Mouse (Mus musculus) bone marrow, adult 2 months (tissue): ENCODE data around the gene Arhgef7.

Experiments used
- CTCF ChIP-seq: fragments of 200-500 bp; IDR thresholded peaks from 2 replicates; pipeline ENCODE4 v1.5.1; 2011; ENCODE audit warnings: low read length, control low read depth; ENCODE audit not compliant: control insufficient read depth, insufficient read depth
- POLR2A ChIP-seq: fragments of 200-500 bp; IDR thresholded peaks from 2 replicates; pipeline ENCODE4 v1.6.1; 2011; ENCODE audit warnings: low read depth, mild to moderate bottlenecking, control low read depth, low read length, borderline replicate concordance; ENCODE audit not compliant: control insufficient read depth

DNA sequence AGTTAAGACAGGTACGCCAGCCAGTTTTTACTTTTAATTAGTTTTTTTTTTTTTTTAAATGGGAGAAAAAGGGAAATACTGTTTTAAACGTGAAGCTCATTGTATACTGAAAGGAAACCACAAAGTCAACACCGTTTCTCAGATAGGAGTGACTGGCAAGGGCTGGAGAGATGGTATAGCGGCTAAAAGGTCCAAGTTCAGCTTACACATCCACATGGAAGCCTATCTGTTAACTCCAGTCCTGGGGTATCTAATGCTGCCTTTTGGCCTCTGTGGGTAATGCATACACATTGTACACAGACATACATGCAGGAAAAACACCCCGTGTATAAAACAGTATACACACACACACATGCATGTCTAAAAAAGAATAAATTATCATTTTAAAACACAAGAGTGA, 104.4 kb downstream of the Arhgef7 start:
- TF ChIP-seq CTCF (no peak), POLR2A (no peak)
